Mouse (Mus musculus) intestine, embryonic 14.5 days (tissue): Measurements from ENCODE around the gene RPS10-NUDT3. TPM values are rescaled to one million over a fixed set of nuclear protein-coding genes. Genes with fewer than 3 reads are reported as not detected.

ENCODE experiments used
- ATAC-seq: fragments of 200-750 bp; cut with Nextera tagmentation; replicated peaks from 2 replicates; pipeline ENCODE4 v1.8.0; 2017; ENCODE audit warnings: low read depth, moderate number of reproducible peaks, moderate TSS enrichment, moderate library complexity; ENCODE audit not compliant: low FRiP score, low TSS enrichment
- DNase-seq: peaks from one replicate; pipeline ENCODE4 v3.0.0-alpha.2; 2018; ENCODE audit warnings: low spot score
- H3K27ac ChIP-seq: fragments of 300-500 bp; sonication (generic); 2 replicates; pipeline ENCODE4 v1.5.1; 2014; ENCODE audit warnings: low read depth, mild to moderate bottlenecking, control low read depth
- H3K27me3 ChIP-seq: fragments of 300-500 bp; sonication (generic); replicated peaks from 2 replicates; pipeline ENCODE4 v1.6.1; 2014; ENCODE audit warnings: low read length, control low read depth; ENCODE audit not compliant: control insufficient read depth, insufficient read depth
- H3K36me3 ChIP-seq: fragments of 300-500 bp; sonication (generic); 2 replicates; pipeline ENCODE4 v1.6.1; 2014; ENCODE audit warnings: low read length, control low read depth; ENCODE audit not compliant: control insufficient read depth, insufficient read depth
- H3K4me1 ChIP-seq: fragments of 300-500 bp; sonication (generic); replicated peaks from 2 replicates; pipeline ENCODE4 v1.6.1; 2014; ENCODE audit warnings: low read length, control low read depth, mixed read lengths; ENCODE audit not compliant: control insufficient read depth, insufficient read depth
- H3K4me2 ChIP-seq: fragments of 300-500 bp; sonication (generic); 2 replicates; pipeline ENCODE4 v1.6.1; 2014; ENCODE audit warnings: low read length
- H3K4me3 ChIP-seq: fragments of 300-500 bp; sonication (generic); 2 replicates; pipeline ENCODE4 v1.5.1; 2014; ENCODE audit warnings: low read depth, low read length, control low read depth, mixed read lengths
- H3K9ac ChIP-seq: fragments of 300-500 bp; sonication (generic); 2 replicates; pipeline ENCODE4 v1.6.1; 2014; ENCODE audit warnings: mild to moderate bottlenecking, low read length
- H3K9me3 ChIP-seq: fragments of 300-500 bp; sonication (generic); 2 replicates; pipeline ENCODE4 v1.6.1; 2016; ENCODE audit warnings: low read length, control low read depth; ENCODE audit not compliant: control insufficient read depth
- WGBS: fragments of 180-500 bp; shearing (Covaris S2); extraction: QIAGEN DNeasy Blood & Tissue Kit; methylation state at CpG from one replicate; pipeline ENCODE4 v1.1.7; 2014; 5-methylcytosine and 5-hydroxymethylcytosine counted together
- polyA plus RNA-seq: library from polyadenylated mRNA; unstranded; fragments of >200 nt; fragmentation: Nextera tagmentation; extraction: Ambion mirVana; gene quantifications from 2 replicates; pipeline ENCODE4 v1.2.1, GENCODE M21; 2014

The RPS10-NUDT3 gene
- polyA plus RNA-seq, 1 experiment from 2014 or later: not detected

- peaks cover 6% of the 10 kb centered on the region for H3K36me3 ChIP-seq
- no peaks in the 10 kb centered on the region for H3K9me3 ChIP-seq
- no peak for DNase-seq
- H3K4me2 ChIP-seq: no peak overlapping the region
- H3K4me3 ChIP-seq: no peak overlapping the region
- H3K4me1 ChIP-seq: peaks cover 7% of the 10 kb centered on the region
- WGBS: 71% methylated on average over 10 of the region's 10 CpGs
- no peak overlapping the region for H3K9ac ChIP-seq
- ATAC-seq: no peak
- no peak overlapping the region for H3K27ac ChIP-seq
- H3K27me3 ChIP-seq: no peaks in the 10 kb centered on the region
These were observed 24.1 kb downstream of the RPS10-NUDT3 start for GRCm38 (mm10) chr17:27610679-27611518.

- WGBS: 80% methylated on average over 7 of the region's 7 CpGs
- DNase-seq: no peak
These were observed 25.4 kb downstream of the RPS10-NUDT3 start for GRCm38 (mm10) chr17:27609576-27609975.

GRCm38 (mm10) chr17:27603522-27604234 lies 31.3 kb downstream of the RPS10-NUDT3 start:
- H3K36me3 ChIP-seq: no peaks in the 10 kb centered on the region
- H3K27ac ChIP-seq: no peak overlapping the region
- no peaks in the 10 kb centered on the region for H3K27me3 ChIP-seq
- WGBS: 83% methylated on average over 21 of the region's 21 CpGs
- H3K9me3 ChIP-seq: no peaks in the 10 kb centered on the region
- H3K4me1 ChIP-seq: peaks cover 5% of the 10 kb centered on the region; the same call in 1 of the 2 replicates
- H3K4me3 ChIP-seq: no peak overlapping the region
- no peak overlapping the region for H3K4me2 ChIP-seq
- no peak for ATAC-seq
- DNase-seq: no peak
- H3K9ac ChIP-seq: no peak overlapping the region

More at GRCm38 (mm10) chr17:27609576-27609975, 25.4 kb downstream of the RPS10-NUDT3 start:
- no peak for ATAC-seq
- Histone ChIP-seq H3K9me3 (no peaks in the 10 kb centered on the region), H3K36me3 (peaks cover 6% of the 10 kb centered on the region), H3K4me2 (no peak overlapping the region), H3K4me1 (peaks cover 7% of the 10 kb centered on the region), H3K27me3 (no peaks in the 10 kb centered on the region), H3K4me3 (no peak overlapping the region), H3K9ac (no peak overlapping the region), H3K27ac (no peak overlapping the region)

GRCm38 (mm10) chr17:27603036-27603435 lies 32.0 kb downstream of the RPS10-NUDT3 start:
- Histone ChIP-seq H3K4me3 (no peak overlapping the region), H3K27ac (no peak overlapping the region), H3K9me3 (no peaks in the 10 kb centered on the region), H3K4me1 (peaks cover 5% of the 10 kb centered on the region; the same call in 1 of the 2 replicates), H3K36me3 (no peaks in the 10 kb centered on the region), H3K27me3 (no peaks in the 10 kb centered on the region), H3K9ac (no peak overlapping the region), H3K4me2 (no peak overlapping the region)
- DNase-seq (no peak), ATAC-seq (no peak)
- WGBS: 84% methylated on average over 2 of the region's 2 CpGs

- H3K27me3 ChIP-seq: no peaks in the 10 kb centered on the region
- peaks cover 5% of the 10 kb centered on the region; the same call in 1 of the 2 replicates for H3K4me1 ChIP-seq
- no peak overlapping the region for H3K4me2 ChIP-seq
- no peak for DNase-seq
- no peak overlapping the region for H3K27ac ChIP-seq
- no peaks in the 10 kb centered on the region for H3K9me3 ChIP-seq
- H3K9ac ChIP-seq: no peak overlapping the region
- WGBS: 78% methylated on average over 5 of the region's 5 CpGs
- no peak for ATAC-seq
- H3K4me3 ChIP-seq: no peak overlapping the region
- peaks cover 12% of the 10 kb centered on the region for H3K36me3 ChIP-seq
These were observed 34.2 kb downstream of the RPS10-NUDT3 start for GRCm38 (mm10) chr17:27600869-27601268.

- no peaks in the 10 kb centered on the region for H3K9me3 ChIP-seq
- H3K4me1 ChIP-seq: peaks cover 5% of the 10 kb centered on the region; the same call in 1 of the 2 replicates
- peaks cover 18% of the 10 kb centered on the region for H3K36me3 ChIP-seq
- no peaks in the 10 kb centered on the region for H3K27me3 ChIP-seq
- ATAC-seq (no peak), DNase-seq (no peak)
- 81% methylated on average over 3 of the region's 3 CpGs for WGBS
- H3K9ac ChIP-seq: no peak overlapping the region
- H3K4me3 ChIP-seq: no peak overlapping the region
- no peak overlapping the region for H3K4me2 ChIP-seq
- H3K27ac ChIP-seq: no peak overlapping the region
These were observed 34.7 kb downstream of the RPS10-NUDT3 start for GRCm38 (mm10) chr17:27600286-27600685.

- no peak for ATAC-seq
- no peaks in the 10 kb centered on the region for H3K27me3 ChIP-seq
- H3K4me1 ChIP-seq: peaks cover 1% of the 10 kb centered on the region; the same call in 1 of the 2 replicates
- no peak overlapping the region for H3K27ac ChIP-seq
- no peak overlapping the region for H3K4me2 ChIP-seq
- no peak overlapping the region for H3K4me3 ChIP-seq
- no peak overlapping the region for H3K9ac ChIP-seq
- 55% methylated on average over 21 of the region's 21 CpGs for WGBS
- H3K36me3 ChIP-seq: peaks cover 41% of the 10 kb centered on the region
- no peak for DNase-seq
- no peaks in the 10 kb centered on the region for H3K9me3 ChIP-seq
These were observed 38.4 kb downstream of the RPS10-NUDT3 start for GRCm38 (mm10) chr17:27596376-27597190.

GRCm38 (mm10) chr17:27595659-27596375 lies 39.2 kb downstream of the RPS10-NUDT3 start:
- H3K36me3 ChIP-seq: peaks cover 49% of the 10 kb centered on the region
- 85% methylated on average over 15 of the region's 15 CpGs for whole genome bisulfite sequencing
- H3K4me1 ChIP-seq: no peaks in the 10 kb centered on the region
- no peak for ATAC-seq
- no peak overlapping the region for H3K9ac ChIP-seq
- no peak overlapping the region for H3K27ac ChIP-seq
- H3K4me2 ChIP-seq: no peak overlapping the region
- H3K4me3 ChIP-seq: no peak overlapping the region
- DNase-seq: no peak
- no peaks in the 10 kb centered on the region for H3K9me3 ChIP-seq
- H3K27me3 ChIP-seq: no peaks in the 10 kb centered on the region
